In genomic region chr2:181384463-181384862, GRCm38 (mm10) we compare ENCODE assay signal across 11 mouse cellular contexts. TPM values are rescaled to one million over a fixed set of nuclear protein-coding genes. Genes with fewer than 3 reads are reported as not detected.
DNase-seq lines count a peak whose midpoint lies in the region; ATAC-seq and TF ChIP-seq lines count a peak whose summit lies in the region.
"Had no signal": no experiment of that assay in that cellular context is flagged by ENCODE, and none has a peak within 500 bp of the region (broad histone marks: within the 10 kb centered on the region; RNA-seq: fewer than 3 reads in every experiment).

No protein-coding gene starts in this region.

- no peaks in the 10 kb centered on the region for H3K4me1 ChIP-seq in forebrain, embryonic 13.5 days
- no peaks in the 10 kb centered on the region for H3K4me1 ChIP-seq in forebrain, embryonic 12.5 days
- 0 out of 2 replicates have a peak, but pooled peaks cover 12% of the 10 kb centered on the region for H3K4me1 ChIP-seq in hindbrain, embryonic 15.5 days (replicated peaks)
- no peaks in the 10 kb centered on the region; the same call in 1 of the 2 replicates for H3K4me1 ChIP-seq in hindbrain, embryonic 13.5 days (replicated peaks)
- H3K4me1 ChIP-seq in lung, postnatal 0 days (ENCODE audit: insufficient read depth, low read depth, low read length) = no peaks in the 10 kb centered on the region; the same call in 1 of the 2 replicates
- H3K4me1 ChIP-seq in stomach, embryonic 15.5 days = peaks cover 3% of the 10 kb centered on the region; the same call in 1 of the 2 replicates

- no peak for TF ChIP-seq EP300 in lung, postnatal 0 days (IDR thresholded peaks at IDR 0.05)

- H3K4me3 ChIP-seq in forebrain, embryonic 13.5 days = no peak overlapping the region
- no peak overlapping the region for H3K4me3 ChIP-seq in forebrain, embryonic 12.5 days (replicated peaks)
- H3K4me3 ChIP-seq in hindbrain, embryonic 15.5 days = no peak overlapping the region
- no peak overlapping the region for H3K4me3 ChIP-seq in hindbrain, embryonic 13.5 days
- no peak overlapping the region for H3K4me3 ChIP-seq in lung, postnatal 0 days (ENCODE audit: low read depth, low read length)
- no peak overlapping the region for H3K4me3 ChIP-seq in stomach, embryonic 15.5 days (replicated peaks)

- 87% methylated on average over 7 of the region's 7 CpGs for WGBS in forebrain, embryonic 13.5 days
- WGBS in forebrain, embryonic 12.5 days = 95% methylated on average over 7 of the region's 7 CpGs
- WGBS in hindbrain, embryonic 15.5 days = 92% methylated on average over 7 of the region's 7 CpGs
- 91% methylated on average over 7 of the region's 7 CpGs for WGBS in hindbrain, embryonic 13.5 days
- 55% methylated on average over 7 of the region's 7 CpGs for WGBS in lung, postnatal 0 days
- 72% methylated on average over 7 of the region's 7 CpGs for WGBS in stomach, embryonic 15.5 days

- peak; percentile 41; the same call in 1 of the 2 replicates for ATAC-seq in forebrain, embryonic 13.5 days
- no peak for ATAC-seq in forebrain, embryonic 12.5 days (ENCODE audit: low FRiP score)
- ATAC-seq in hindbrain, embryonic 15.5 days (ENCODE audit: low FRiP score, low read depth) = 0 out of 2 replicates have a peak, but pooled peaks have one; percentile 20
- ATAC-seq in hindbrain, embryonic 13.5 days (ENCODE audit: low FRiP score) = no peak
- ATAC-seq in lung, postnatal 0 days = peak; percentile 59
- ATAC-seq in stomach, embryonic 15.5 days (ENCODE audit: insufficient read depth, low FRiP score, low read depth) = 0 out of 2 replicates have a peak, but pooled peaks have one; percentile 16
- ATAC-seq: activated CD4-positive, CD25-positive, alpha-beta regulatory T cell, adult 4 months had no signal

- no peak overlapping the region for H3K9ac ChIP-seq in forebrain, embryonic 13.5 days
- no peak overlapping the region for H3K9ac ChIP-seq in forebrain, embryonic 12.5 days
- H3K9ac ChIP-seq in hindbrain, embryonic 15.5 days = no peak overlapping the region
- no peak overlapping the region for H3K9ac ChIP-seq in hindbrain, embryonic 13.5 days
- no peak overlapping the region for H3K9ac ChIP-seq in lung, postnatal 0 days (replicated peaks; ENCODE audit: low read depth)
- no peak overlapping the region for H3K9ac ChIP-seq in stomach, embryonic 15.5 days

- peaks cover 76% of the 10 kb centered on the region for H3K36me3 ChIP-seq in forebrain, embryonic 13.5 days (ENCODE audit: poor library complexity, severe bottlenecking)
- peaks cover 77% of the 10 kb centered on the region for H3K36me3 ChIP-seq in forebrain, embryonic 12.5 days (replicated peaks)
- peaks cover 37% of the 10 kb centered on the region for H3K36me3 ChIP-seq in hindbrain, embryonic 15.5 days
- peaks cover 76% of the 10 kb centered on the region for H3K36me3 ChIP-seq in hindbrain, embryonic 13.5 days
- H3K36me3 ChIP-seq in lung, postnatal 0 days (ENCODE audit: insufficient read depth, low read length) = peaks cover 25% of the 10 kb centered on the region
- peaks cover 24% of the 10 kb centered on the region for H3K36me3 ChIP-seq in stomach, embryonic 15.5 days

- H3K9me3 ChIP-seq in forebrain, embryonic 13.5 days (replicated peaks) = no peaks in the 10 kb centered on the region
- H3K9me3 ChIP-seq in forebrain, embryonic 12.5 days = no peaks in the 10 kb centered on the region
- H3K9me3 ChIP-seq in hindbrain, embryonic 15.5 days = no peaks in the 10 kb centered on the region
- H3K9me3 ChIP-seq in hindbrain, embryonic 13.5 days = no peaks in the 10 kb centered on the region
- no peaks in the 10 kb centered on the region for H3K9me3 ChIP-seq in lung, postnatal 0 days (ENCODE audit: low read length)
- no peaks in the 10 kb centered on the region for H3K9me3 ChIP-seq in stomach, embryonic 15.5 days

- no peak overlapping the region for H3K4me2 ChIP-seq in forebrain, embryonic 13.5 days
- no peak overlapping the region for H3K4me2 ChIP-seq in forebrain, embryonic 12.5 days
- H3K4me2 ChIP-seq in hindbrain, embryonic 15.5 days = no peak overlapping the region
- H3K4me2 ChIP-seq in hindbrain, embryonic 13.5 days = no peak overlapping the region
- no peak overlapping the region for H3K4me2 ChIP-seq in lung, postnatal 0 days (replicated peaks; ENCODE audit: low read depth, low read length)
- no peak overlapping the region for H3K4me2 ChIP-seq in stomach, embryonic 15.5 days

- H3K27me3 ChIP-seq in forebrain, embryonic 13.5 days = no peaks in the 10 kb centered on the region
- H3K27me3 ChIP-seq in forebrain, embryonic 12.5 days = no peaks in the 10 kb centered on the region
- H3K27me3 ChIP-seq in hindbrain, embryonic 15.5 days = no peaks in the 10 kb centered on the region
- H3K27me3 ChIP-seq in hindbrain, embryonic 13.5 days = no peaks in the 10 kb centered on the region
- H3K27me3 ChIP-seq in lung, postnatal 0 days (replicated peaks; ENCODE audit: insufficient read depth, low read length) = no peaks in the 10 kb centered on the region
- H3K27me3 ChIP-seq in stomach, embryonic 15.5 days (replicated peaks) = no peaks in the 10 kb centered on the region

- DNase-seq in lung, postnatal 0 days (ENCODE audit: low spot score) = peak; percentile 46
- no peak for DNase-seq in lung, postnatal 36 days
- DNase-seq in right cerebral cortex, adult 18-20 months = no peak
- DNase-seq: kidney, adult 18-20 months; right cerebral cortex, postnatal 14 days had no signal

- no peak for TF ChIP-seq CTCF in lung, postnatal 0 days (IDR thresholded peaks at IDR 0.05)

- H3K27ac ChIP-seq in forebrain, embryonic 13.5 days = no peak overlapping the region
- no peak overlapping the region for H3K27ac ChIP-seq in forebrain, embryonic 12.5 days
- 0 out of 2 replicates have a peak overlapping the region, but pooled peaks have one; percentile 34 for H3K27ac ChIP-seq in hindbrain, embryonic 15.5 days (replicated peaks)
- H3K27ac ChIP-seq in hindbrain, embryonic 13.5 days = no peak overlapping the region; the same call in 1 of the 2 replicates
- H3K27ac ChIP-seq in lung, postnatal 0 days (ENCODE audit: low read length) = peak overlapping the region; percentile 76
- H3K27ac ChIP-seq in stomach, embryonic 15.5 days = no peak overlapping the region

RNA-seq across cellular contexts. Expression of gene Lime1, which starts 4.6 kb away (rescaled TPM):
- 33.1 and 37.1 TPM in 2 replicates for polyA plus RNA-seq in forebrain, embryonic 13.5 days (2015; fragmentation: Nextera tagmentation; extraction: Ambion mirVana)
- 33.9 and 34.5 TPM in 2 replicates for polyA plus RNA-seq in forebrain, embryonic 12.5 days (2016; fragmentation: Nextera tagmentation; extraction: Ambion mirVana)
- 51.6 and 56.5 TPM in 2 replicates for polyA plus RNA-seq in hindbrain, embryonic 15.5 days (2015; fragmentation: Nextera tagmentation; extraction: Ambion mirVana)
- polyA plus RNA-seq in hindbrain, embryonic 13.5 days (2015; fragmentation: Nextera tagmentation; extraction: Ambion mirVana) = 43.7 and 45.0 TPM in 2 replicates
- 12.2 and 13.5 TPM in 2 replicates for polyA plus RNA-seq in lung, postnatal 0 days (2015; fragmentation: Nextera tagmentation; extraction: Ambion mirVana)
- 18.2 and 20.2 TPM in 2 replicates for polyA plus RNA-seq in stomach, embryonic 15.5 days (2015; fragmentation: Nextera tagmentation; extraction: Ambion mirVana)

RNA-seq across cellular contexts. Expression of gene Arfrp1, which starts 19.3 kb away (rescaled TPM):
- 90.5 and 98.2 TPM in 2 replicates for polyA plus RNA-seq in forebrain, embryonic 13.5 days (2015; fragmentation: Nextera tagmentation; extraction: Ambion mirVana)
- 83.6 and 86.4 TPM in 2 replicates for polyA plus RNA-seq in forebrain, embryonic 12.5 days (2016; fragmentation: Nextera tagmentation; extraction: Ambion mirVana)
- 81.2 and 82.7 TPM in 2 replicates for polyA plus RNA-seq in hindbrain, embryonic 15.5 days (2015; fragmentation: Nextera tagmentation; extraction: Ambion mirVana)
- polyA plus RNA-seq in hindbrain, embryonic 13.5 days (2015; fragmentation: Nextera tagmentation; extraction: Ambion mirVana) = 87.8 and 88.4 TPM in 2 replicates
- polyA plus RNA-seq in lung, postnatal 0 days (2015; fragmentation: Nextera tagmentation; extraction: Ambion mirVana) = 46.5 and 46.6 TPM in 2 replicates
- 58.6 and 62.4 TPM in 2 replicates for polyA plus RNA-seq in stomach, embryonic 15.5 days (2015; fragmentation: Nextera tagmentation; extraction: Ambion mirVana)

RNA-seq across cellular contexts. Expression of gene Zgpat, which starts 19.7 kb away (rescaled TPM):
- 54.6 and 58.5 TPM in 2 replicates for polyA plus RNA-seq in forebrain, embryonic 13.5 days (2015; fragmentation: Nextera tagmentation; extraction: Ambion mirVana)
- polyA plus RNA-seq in forebrain, embryonic 12.5 days (2016; fragmentation: Nextera tagmentation; extraction: Ambion mirVana) = 62.4 and 69.5 TPM in 2 replicates
- polyA plus RNA-seq in hindbrain, embryonic 15.5 days (2015; fragmentation: Nextera tagmentation; extraction: Ambion mirVana) = 77.0 and 84.9 TPM in 2 replicates
- 69.2 and 69.8 TPM in 2 replicates for polyA plus RNA-seq in hindbrain, embryonic 13.5 days (2015; fragmentation: Nextera tagmentation; extraction: Ambion mirVana)
- 22.9 and 26.8 TPM in 2 replicates for polyA plus RNA-seq in lung, postnatal 0 days (2015; fragmentation: Nextera tagmentation; extraction: Ambion mirVana)
- polyA plus RNA-seq in stomach, embryonic 15.5 days (2015; fragmentation: Nextera tagmentation; extraction: Ambion mirVana) = 36.2 and 38.5 TPM in 2 replicates

Comparison
In these comparisons a context has a peak if more than half of its experiments do, and no peak if none do; other contexts are left out.
1. ATAC-seq: peak in forebrain, embryonic 13.5 days (single experiment), hindbrain, embryonic 15.5 days (single experiment), lung, postnatal 0 days (single experiment) and stomach, embryonic 15.5 days (single experiment); none in forebrain, embryonic 12.5 days (single experiment) and hindbrain, embryonic 13.5 days (single experiment).
2. H3K27ac ChIP-seq: peak in hindbrain, embryonic 15.5 days (single experiment) and lung, postnatal 0 days (single experiment); none in forebrain, embryonic 13.5 days (single experiment), forebrain, embryonic 12.5 days (single experiment), hindbrain, embryonic 13.5 days (single experiment) and stomach, embryonic 15.5 days (single experiment).